Comparison of ENCODE assay signal across 20 mouse cellular contexts in the genomic region with DNA sequence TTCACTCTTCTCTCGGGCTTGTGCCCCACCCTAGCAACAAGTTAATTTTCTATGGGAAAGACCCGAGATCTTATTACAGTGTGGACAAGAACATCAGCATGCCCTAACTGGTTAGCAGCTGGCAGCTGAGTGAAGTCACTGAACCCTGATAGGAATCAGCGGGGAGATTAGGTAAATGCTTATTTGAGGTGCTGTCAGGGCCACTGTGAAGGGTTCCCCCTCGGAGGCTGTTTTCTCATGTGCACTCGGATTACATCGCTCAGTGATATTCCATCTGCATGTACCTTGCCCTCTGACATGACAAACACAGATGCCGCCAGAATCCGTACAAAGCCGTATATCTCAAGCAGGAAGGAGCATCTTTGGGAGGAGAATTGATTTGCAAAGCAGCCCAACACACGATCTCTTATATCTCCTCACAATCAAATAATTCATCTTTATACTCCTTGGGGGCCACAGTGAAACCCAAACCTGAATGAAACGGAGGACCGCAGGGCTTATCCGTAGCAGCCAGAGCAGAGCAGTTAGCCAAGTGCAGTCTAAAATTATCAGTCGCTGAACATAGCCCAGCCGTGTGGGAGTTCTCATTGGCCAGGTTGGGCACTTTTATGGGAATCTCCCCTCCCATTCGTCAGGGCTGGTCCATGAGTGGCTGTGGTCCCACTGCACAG.
DNase-seq lines count a peak whose midpoint lies in the region; ATAC-seq lines count a peak whose summit lies in the region.
"Had no signal": no experiment of that assay in that cellular context is flagged by ENCODE, and none has a peak within 500 bp of the region (broad histone marks: within the 10 kb centered on the region; RNA-seq: fewer than 3 reads in every experiment).

No protein-coding gene starts in this region.

- peaks cover 15% of the 10 kb centered on the region for H3K4me1 ChIP-seq in limb, embryonic 13.5 days
- H3K4me1 ChIP-seq in limb, embryonic 10.5 days, result no peaks in the 10 kb centered on the region
- H3K4me1 ChIP-seq: hindbrain, embryonic 13.5 days had no signal

- H3K9ac ChIP-seq in limb, embryonic 13.5 days, result no peak overlapping the region
- H3K9ac ChIP-seq: embryonic facial prominence, embryonic 15.5 days; heart, embryonic 12.5 days; hindbrain, embryonic 13.5 days; liver, postnatal 0 days had no signal

- peak; percentile 55 for ATAC-seq in frontal cortex, adult (ENCODE audit: low TSS enrichment)
- ATAC-seq in limb, embryonic 13.5 days (ENCODE audit: low FRiP score, low read depth), result 0 out of 2 replicates have a peak, but pooled peaks have one; percentile 24
- ATAC-seq: liver, postnatal 0 days had no signal

- H3K27me3 ChIP-seq in limb, embryonic 13.5 days, result peaks cover 16% of the 10 kb centered on the region
- no peaks in the 10 kb centered on the region for H3K27me3 ChIP-seq in limb, embryonic 10.5 days (ENCODE audit: low read depth, poor library complexity, severe bottlenecking)
- H3K27me3 ChIP-seq: embryonic facial prominence, embryonic 15.5 days; heart, embryonic 12.5 days; hindbrain, embryonic 13.5 days had no signal

- H3K9me3 ChIP-seq in limb, embryonic 13.5 days, result no peaks in the 10 kb centered on the region
- no peaks in the 10 kb centered on the region for H3K9me3 ChIP-seq in limb, embryonic 10.5 days (replicated peaks)
- H3K9me3 ChIP-seq: embryonic facial prominence, embryonic 15.5 days; hindbrain, embryonic 13.5 days had no signal

- no peak overlapping the region for H3K4me3 ChIP-seq in limb, embryonic 13.5 days
- H3K4me3 ChIP-seq in limb, embryonic 10.5 days, result no peak overlapping the region
- H3K4me3 ChIP-seq: embryonic facial prominence, embryonic 15.5 days; heart, embryonic 12.5 days; hindbrain, embryonic 13.5 days; myocyte had no signal

- no peaks in the 10 kb centered on the region for H3K36me3 ChIP-seq in limb, embryonic 13.5 days
- no peaks in the 10 kb centered on the region for H3K36me3 ChIP-seq in limb, embryonic 10.5 days
- H3K36me3 ChIP-seq: embryonic facial prominence, embryonic 15.5 days; G1E; heart, embryonic 12.5 days; hindbrain, embryonic 13.5 days had no signal

- H3K27ac ChIP-seq in limb, embryonic 13.5 days, result no peak overlapping the region
- no peak overlapping the region for H3K27ac ChIP-seq in limb, embryonic 10.5 days
- H3K27ac ChIP-seq: embryonic facial prominence, embryonic 15.5 days; hindbrain, embryonic 13.5 days had no signal

- DNase-seq in frontal cortex, adult 2 months (ENCODE audit: extremely low spot score in 1 of 2, low spot score in 1 of 2), result no peak
- no peak for DNase-seq in limb, embryonic 10.5 days (ENCODE audit: low spot score)
- DNase-seq in gastrocnemius, adult 8-10 months (ENCODE audit: low spot score in 2 of 2), result peak; percentile 48 to 62
- DNase-seq in skeletal muscle tissue, adult 2 months (ENCODE audit: low read depth, low spot score), result peak; percentile 89
- no peak for DNase-seq in right cerebral cortex, adult 2 months (ENCODE audit: low spot score in 2 of 2)
- DNase-seq: cerebellum, adult 18-20 months; cerebellum, postnatal 25 days; heart, postnatal 14 days; kidney, postnatal 14 days; liver, postnatal 0 days; lung, postnatal 10 days; midbrain, embryonic 14.5 days; thymus, postnatal 14 days had no signal

- 75% methylated on average over 16 of the region's 16 CpGs for WGBS in limb, embryonic 13.5 days
- whole genome bisulfite sequencing in limb, embryonic 10.5 days, result 81% methylated on average over 16 of the region's 16 CpGs

- H3K4me2 ChIP-seq in limb, embryonic 13.5 days (replicated peaks), result no peak overlapping the region
- H3K4me2 ChIP-seq: embryonic facial prominence, embryonic 15.5 days; heart, embryonic 12.5 days; hindbrain, embryonic 13.5 days had no signal

Comparison
In these comparisons a context has a peak if more than half of its experiments do, and no peak if none do; other contexts are left out.
1. DNase-seq: peak in gastrocnemius, adult 8-10 months (2 of 2) and skeletal muscle tissue, adult 2 months (single experiment); none in frontal cortex, adult 2 months (0 of 2), limb, embryonic 10.5 days (single experiment) and right cerebral cortex, adult 2 months (0 of 2).